Mouse (Mus musculus) heart, postnatal 0 days (tissue): ENCODE results near the gene Insl6.

Experiments used
- CTCF ChIP-seq: IDR thresholded peaks from 2 replicates; pipeline ENCODE4 v1.5.1; 2016; ENCODE audit warnings: antibody characterized with exemption, control low read depth, low read depth
- EP300 ChIP-seq: IDR thresholded peaks from 2 replicates; pipeline ENCODE4 v1.6.1; 2016; ENCODE audit warnings: antibody characterized with exemption, low read depth

DNA sequence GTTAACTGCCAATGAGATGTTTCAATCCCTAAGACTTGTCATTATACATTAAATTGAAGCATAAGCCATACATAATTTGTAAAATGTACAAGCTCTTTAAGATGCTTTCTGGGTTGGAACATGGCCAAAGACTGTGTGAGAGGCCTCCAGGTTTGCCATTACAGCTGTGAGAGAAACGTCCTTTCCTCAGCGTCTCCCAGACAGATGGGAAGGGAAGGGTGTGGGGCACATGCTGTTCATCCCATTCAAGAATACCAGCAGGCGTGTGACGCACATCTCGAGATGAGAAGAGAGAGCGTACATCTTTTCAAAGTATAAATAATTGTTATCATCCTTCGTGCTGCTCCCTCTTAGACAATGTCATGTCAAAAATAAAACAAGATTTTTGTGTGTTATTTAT, 12.5 kb downstream of the Insl6 start:
- TF ChIP-seq CTCF (no peak), EP300 (no peak)
